Mouse (Mus musculus): ENCODE results near the gene Rftn1.

Rftn1 gene

GRCm38 (mm10) chr17:50021400-50021799 lies 169.1 kb downstream of the Rftn1 start:
- DNase-seq (ENCODE audit: low read depth), result no peak

GRCm38 (mm10) chr17:50020211-50021001 lies 170.1 kb downstream of the Rftn1 start:
- no peak for DNase-seq (ENCODE audit: low read depth)

- DNase-seq (ENCODE audit: low read depth), result no peak
Measured at GRCm38 (mm10) chr17:50019819-50020210, 170.7 kb downstream of the Rftn1 start.

GRCm38 (mm10) chr17:50019090-50019489 lies 171.4 kb downstream of the Rftn1 start:
- DNase-seq (ENCODE audit: low read depth), result no peak

GRCm38 (mm10) chr17:50014708-50015107 lies 175.8 kb downstream of the Rftn1 start:
- no peak for DNase-seq (ENCODE audit: low read depth)

- no peak for DNase-seq (ENCODE audit: low read depth)
Measured at GRCm38 (mm10) chr17:50013848-50014247, 176.6 kb downstream of the Rftn1 start.

GRCm38 (mm10) chr17:50010096-50010495 lies 180.4 kb downstream of the Rftn1 start:
- no peak for DNase-seq (ENCODE audit: low read depth)

- DNase-seq (ENCODE audit: low read depth), result no peak
Measured at GRCm38 (mm10) chr17:50006721-50007351, 183.6 kb downstream of the Rftn1 start.

- no peak for DNase-seq (ENCODE audit: low read depth)
Measured at GRCm38 (mm10) chr17:50006338-50006720, 184.1 kb downstream of the Rftn1 start.

- DNase-seq (ENCODE audit: low read depth), result no peak
Measured at GRCm38 (mm10) chr17:50003156-50003555, 187.3 kb downstream of the Rftn1 start.

- no peak for DNase-seq (ENCODE audit: low read depth)
Measured at GRCm38 (mm10) chr17:50002171-50002570, 188.3 kb downstream of the Rftn1 start.

- DNase-seq (ENCODE audit: low read depth), result no peak
Measured at GRCm38 (mm10) chr17:50001754-50002153, 188.7 kb downstream of the Rftn1 start.

GRCm38 (mm10) chr17:50000580-50000979 lies 189.9 kb downstream of the Rftn1 start:
- DNase-seq (ENCODE audit: low read depth), result no peak

GRCm38 (mm10) chr17:49996626-49997152 lies 193.8 kb downstream of the Rftn1 start:
- DNase-seq (ENCODE audit: low read depth), result peak; percentile 18

- DNase-seq (ENCODE audit: low read depth), result peak; percentile 37
Measured at GRCm38 (mm10) chr17:49996097-49996496, 194.4 kb downstream of the Rftn1 start.

- no peak for DNase-seq (ENCODE audit: low read depth)
Measured at GRCm38 (mm10) chr17:49995226-49995625, 195.2 kb downstream of the Rftn1 start.

GRCm38 (mm10) chr17:49993631-49994030 lies 196.8 kb downstream of the Rftn1 start:
- no peak for DNase-seq (ENCODE audit: low read depth)

- peak; percentile 59 for DNase-seq (ENCODE audit: low read depth)
Measured at GRCm38 (mm10) chr17:49992625-49993603, 197.6 kb downstream of the Rftn1 start.

GRCm38 (mm10) chr17:49989583-49989982 lies 200.9 kb downstream of the Rftn1 start:
- DNase-seq (ENCODE audit: low read depth), result no peak

GRCm38 (mm10) chr17:49987095-49987494 lies 203.4 kb downstream of the Rftn1 start:
- no peak for DNase-seq (ENCODE audit: low read depth)

- DNase-seq (ENCODE audit: low read depth), result no peak
Measured at GRCm38 (mm10) chr17:49983478-49983877, 207.0 kb downstream of the Rftn1 start.
